Mouse (Mus musculus): ENCODE data around the gene Pus10. TPM values are rescaled to one million over a fixed set of nuclear protein-coding genes. Genes with fewer than 3 reads are reported as not detected.

Gene Pus10
- polyA plus RNA-seq, 1 experiment from 2014 or later, result 14.3 TPM

DNA sequence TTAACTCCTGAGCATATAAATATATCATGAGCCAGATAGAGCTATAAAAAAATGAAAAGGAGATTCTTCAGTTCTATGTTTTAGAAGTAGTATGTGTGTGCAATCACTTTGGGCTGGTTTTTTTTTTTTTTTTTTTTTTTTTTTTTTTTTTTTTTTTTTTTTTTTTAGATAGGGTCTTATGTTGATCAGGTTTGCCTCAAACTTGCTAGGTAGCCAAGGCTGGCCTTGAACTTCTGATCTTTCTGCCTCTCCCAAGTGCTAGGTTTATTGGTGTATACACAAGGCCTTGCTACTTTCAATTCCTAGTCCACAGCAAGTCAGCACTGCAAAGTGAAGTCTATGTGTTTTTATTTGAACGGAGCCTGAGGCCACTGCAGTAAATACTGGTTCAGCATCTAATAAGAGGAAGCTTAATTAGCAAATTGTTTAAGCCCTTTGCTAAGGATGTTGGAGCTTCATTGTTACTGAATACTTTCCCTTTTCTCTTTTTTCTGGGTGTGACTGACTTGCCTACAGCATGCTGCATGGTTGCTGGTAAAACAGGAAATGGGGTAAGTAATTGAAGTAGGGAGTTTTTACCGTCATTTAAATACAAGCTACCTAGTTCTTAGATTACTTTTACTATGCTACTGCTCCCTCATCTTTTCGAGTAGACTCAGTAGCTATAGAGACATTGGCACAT lies 34.1 kb downstream of the Pus10 start:
- WGBS, result 81% methylated on average over 3 of the region's 3 CpGs
- H3K9ac ChIP-seq, result no peak overlapping the region
- no peak overlapping the region for H3K4me3 ChIP-seq

DNA sequence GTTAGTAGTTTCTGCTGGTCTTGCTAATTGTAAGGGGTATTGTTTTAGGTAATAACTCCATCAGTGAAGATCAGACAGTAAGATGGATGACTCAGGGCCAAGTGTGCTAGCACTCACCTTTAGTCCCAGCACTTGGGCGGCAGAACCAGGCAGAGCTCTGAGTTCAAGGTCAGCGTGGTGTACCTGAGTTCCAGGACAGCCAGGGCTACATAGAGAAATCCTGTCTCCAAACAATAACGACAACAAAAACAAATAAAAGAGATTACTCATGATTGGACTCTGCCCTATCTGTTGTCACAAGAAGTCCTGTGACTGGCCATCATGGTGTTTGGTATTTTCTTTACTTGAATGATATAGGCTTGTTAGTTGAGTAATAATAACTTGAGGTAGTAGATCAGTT lies 36.4 kb downstream of the Pus10 start:
- Histone ChIP-seq H3K4me1 (replicated peaks) (no peaks in the 10 kb centered on the region), H3K9ac (no peak overlapping the region), H3K4me3 (no peak overlapping the region), H3K27ac (replicated peaks) (no peak overlapping the region), H3K36me3 (peaks cover 29% of the 10 kb centered on the region), H3K4me2 (no peak overlapping the region), H3K9me3 (no peaks in the 10 kb centered on the region), H3K27me3 (no peaks in the 10 kb centered on the region)
- 97% methylated on average over 3 of the region's 3 CpGs for WGBS
- ATAC-seq (ENCODE audit: low read depth), result no peak

More for the DNA sequence above, 34.1 kb downstream of the Pus10 start:
- Histone ChIP-seq H3K9me3 (no peaks in the 10 kb centered on the region), H3K27ac (replicated peaks) (no peak overlapping the region), H3K4me2 (no peak overlapping the region), H3K27me3 (no peaks in the 10 kb centered on the region), H3K4me1 (replicated peaks) (no peaks in the 10 kb centered on the region), H3K36me3 (peaks cover 29% of the 10 kb centered on the region)
- no peak for ATAC-seq (ENCODE audit: low read depth)

DNA sequence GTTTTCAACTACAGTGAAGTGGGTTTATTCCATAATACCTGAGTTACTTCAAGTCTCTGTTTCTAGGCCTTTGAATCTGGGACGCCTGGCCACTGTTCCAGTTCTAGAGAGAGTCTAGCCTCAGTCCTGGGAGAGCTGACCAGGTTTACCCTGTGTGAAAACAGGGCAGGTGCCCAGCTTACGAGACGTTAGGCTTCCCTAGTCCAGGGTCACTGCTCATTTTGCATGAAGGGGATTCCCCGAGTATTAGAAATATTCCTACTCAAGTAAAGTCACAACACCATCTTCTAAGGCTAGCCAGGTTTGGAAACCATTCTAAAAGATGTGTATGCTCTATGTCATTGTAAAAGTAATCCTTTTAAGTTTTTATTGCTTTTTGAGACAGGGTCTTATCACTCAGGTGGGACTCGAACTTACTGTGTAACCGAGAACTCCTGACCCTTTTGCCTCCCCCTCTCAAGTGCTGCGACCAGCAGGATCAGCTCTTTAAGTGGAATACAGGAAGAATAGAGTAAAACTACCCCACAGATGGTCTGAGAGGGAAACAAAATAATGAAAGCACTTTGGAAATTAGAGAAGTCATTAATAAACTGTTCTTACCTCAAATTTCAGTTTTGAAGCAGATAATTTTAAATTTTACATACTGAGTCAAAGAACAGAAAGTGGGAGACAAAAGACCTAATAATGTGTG lies 39.3 kb downstream of the Pus10 start:
- 80% methylated on average over 7 of the region's 7 CpGs for WGBS

DNA sequence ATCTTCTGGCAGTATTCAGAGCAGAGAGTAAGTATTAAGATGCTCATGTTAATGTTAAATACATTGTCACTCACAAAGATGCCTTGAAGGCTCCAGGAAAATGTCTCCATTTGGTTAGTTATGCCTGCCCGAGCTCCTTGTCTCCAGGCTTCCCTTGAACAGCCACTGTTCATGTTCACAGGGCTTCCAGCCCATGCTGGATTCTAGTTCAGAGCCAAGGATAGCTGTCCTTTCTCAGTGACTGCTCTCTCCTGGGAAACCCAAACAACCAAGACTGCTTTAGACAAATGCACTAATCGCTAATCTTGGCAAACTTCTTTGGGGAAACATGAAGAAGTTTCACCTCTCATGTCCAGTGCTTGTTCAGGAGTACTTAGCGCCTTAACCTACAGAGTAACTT lies 46.8 kb downstream of the Pus10 start:
- H3K36me3 ChIP-seq, result peaks cover 91% of the 10 kb centered on the region

More for the DNA sequence above, 39.3 kb downstream of the Pus10 start:
- Histone ChIP-seq H3K4me1 (replicated peaks) (no peaks in the 10 kb centered on the region), H3K9ac (no peak overlapping the region), H3K27ac (replicated peaks) (no peak overlapping the region), H3K9me3 (no peaks in the 10 kb centered on the region), H3K36me3 (peaks cover 53% of the 10 kb centered on the region), H3K27me3 (no peaks in the 10 kb centered on the region), H3K4me3 (no peak overlapping the region), H3K4me2 (no peak overlapping the region)
- ATAC-seq (ENCODE audit: low read depth), result no peak

DNA sequence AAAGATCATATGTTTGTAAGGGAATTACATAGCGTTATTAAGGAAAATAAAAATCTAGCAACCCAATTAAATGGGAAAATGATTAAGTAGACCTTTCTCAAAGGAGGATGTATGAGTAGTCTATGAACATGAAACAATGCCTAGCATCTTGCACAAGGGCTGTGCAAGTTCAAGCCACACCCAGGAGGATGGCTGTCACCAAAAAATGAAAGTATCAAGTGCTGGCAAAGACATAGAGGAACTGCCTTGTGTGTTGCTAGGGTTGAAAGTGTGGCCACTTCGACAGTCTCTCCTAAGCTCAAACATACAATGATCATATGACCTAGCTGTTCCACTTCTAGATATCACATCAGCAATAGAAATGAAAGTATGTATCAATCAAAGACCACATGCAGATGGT lies 53.4 kb downstream of the Pus10 start:
- Histone ChIP-seq H3K9me3 (no peaks in the 10 kb centered on the region), H3K4me1 (replicated peaks) (no peaks in the 10 kb centered on the region), H3K36me3 (peaks cover 95% of the 10 kb centered on the region), H3K4me3 (no peak overlapping the region), H3K9ac (no peak overlapping the region), H3K4me2 (no peak overlapping the region), H3K27me3 (no peaks in the 10 kb centered on the region), H3K27ac (replicated peaks) (no peak overlapping the region)
- WGBS, result 89% methylated on average over 2 of the region's 2 CpGs
- no peak for ATAC-seq (ENCODE audit: low read depth)

More for the DNA sequence above, 46.8 kb downstream of the Pus10 start:
- H3K27me3 ChIP-seq, result no peaks in the 10 kb centered on the region
- H3K9me3 ChIP-seq, result no peaks in the 10 kb centered on the region
- no peaks in the 10 kb centered on the region for H3K4me1 ChIP-seq (replicated peaks)
- no peak overlapping the region for H3K4me3 ChIP-seq
- ATAC-seq (ENCODE audit: low read depth), result no peak
- H3K27ac ChIP-seq (replicated peaks), result no peak overlapping the region
- 90% methylated on average over 3 of the region's 3 CpGs for WGBS
- H3K4me2 ChIP-seq, result no peak overlapping the region
- H3K9ac ChIP-seq, result no peak overlapping the region

DNA sequence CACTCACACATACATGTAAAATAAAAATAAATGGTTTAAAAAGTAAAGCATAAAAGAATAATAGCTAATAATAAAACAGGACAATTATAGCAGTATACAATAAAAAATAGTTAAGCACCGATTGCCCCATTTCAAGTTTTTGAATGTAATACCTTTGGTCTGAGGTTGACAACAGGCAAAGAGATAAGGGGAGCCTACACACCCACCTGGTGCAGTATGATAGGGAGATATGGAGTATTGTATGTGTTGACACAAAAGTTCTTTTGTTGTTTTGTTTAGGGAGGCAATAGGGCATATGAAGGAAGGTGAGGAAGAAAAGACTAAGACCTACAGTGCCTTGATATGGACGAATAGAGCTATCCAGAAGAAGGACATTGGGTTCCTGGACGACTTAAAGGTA lies 54.4 kb downstream of the Pus10 start:
- WGBS, result 92% methylated on average over 3 of the region's 3 CpGs
- Histone ChIP-seq H3K9me3 (no peaks in the 10 kb centered on the region), H3K4me3 (no peak overlapping the region), H3K27me3 (no peaks in the 10 kb centered on the region), H3K4me1 (replicated peaks) (no peaks in the 10 kb centered on the region), H3K36me3 (peaks cover 90% of the 10 kb centered on the region), H3K4me2 (no peak overlapping the region), H3K27ac (replicated peaks) (no peak overlapping the region), H3K9ac (no peak overlapping the region)
- no peak for ATAC-seq (ENCODE audit: low read depth)

DNA sequence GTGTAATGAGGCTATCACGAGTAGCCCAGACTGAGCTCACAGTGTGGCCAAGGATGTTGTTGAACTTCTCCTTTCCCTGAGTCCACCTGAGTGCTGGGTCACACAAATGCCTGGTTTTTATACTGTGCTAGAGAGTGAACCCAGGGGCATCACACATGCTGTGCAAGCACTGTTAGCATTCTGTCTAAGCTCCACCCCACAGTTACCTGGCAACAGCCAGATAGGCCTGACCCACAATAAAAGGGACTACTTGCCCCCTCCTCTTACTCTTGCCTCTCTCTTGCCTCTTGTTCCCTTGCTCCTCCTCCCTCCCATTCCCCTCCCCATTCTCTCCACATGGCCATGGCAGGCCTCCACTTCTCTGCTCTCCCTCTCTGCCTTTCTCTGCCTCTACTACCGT lies 56.9 kb downstream of the Pus10 start:
- H3K27ac ChIP-seq (replicated peaks), result no peak overlapping the region
- WGBS, result 14% methylated on average over 2 of the region's 2 CpGs
- no peak for ATAC-seq (ENCODE audit: low read depth)

DNA sequence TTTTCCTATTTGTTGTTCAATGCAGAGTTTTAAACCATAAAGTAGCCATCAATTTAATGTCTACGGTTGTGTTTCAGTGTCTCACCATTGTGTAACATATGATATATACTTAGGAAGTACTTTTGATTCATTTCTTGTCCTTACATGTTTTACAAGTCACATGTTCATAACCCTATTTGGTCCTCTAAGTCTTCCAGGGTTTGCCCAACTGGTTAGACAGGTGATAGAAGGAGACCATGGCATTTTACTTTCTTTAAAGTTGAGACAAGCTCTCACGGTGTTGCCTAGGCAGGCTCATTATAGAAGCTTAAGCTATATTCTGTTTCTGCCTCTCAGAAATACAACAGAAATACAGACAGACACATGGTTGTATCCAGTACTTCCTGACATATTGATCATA lies 60.4 kb downstream of the Pus10 start:
- H3K36me3 ChIP-seq, result peaks cover 89% of the 10 kb centered on the region
- WGBS, result 96% methylated on average over 2 of the region's 2 CpGs
- no peak overlapping the region for H3K27ac ChIP-seq (replicated peaks)

More for the DNA sequence above, 56.9 kb downstream of the Pus10 start:
- Histone ChIP-seq H3K9me3 (no peaks in the 10 kb centered on the region), H3K4me2 (no peak overlapping the region), H3K9ac (no peak overlapping the region), H3K4me1 (replicated peaks) (no peaks in the 10 kb centered on the region), H3K4me3 (no peak overlapping the region), H3K27me3 (no peaks in the 10 kb centered on the region), H3K36me3 (peaks cover 90% of the 10 kb centered on the region)

DNA sequence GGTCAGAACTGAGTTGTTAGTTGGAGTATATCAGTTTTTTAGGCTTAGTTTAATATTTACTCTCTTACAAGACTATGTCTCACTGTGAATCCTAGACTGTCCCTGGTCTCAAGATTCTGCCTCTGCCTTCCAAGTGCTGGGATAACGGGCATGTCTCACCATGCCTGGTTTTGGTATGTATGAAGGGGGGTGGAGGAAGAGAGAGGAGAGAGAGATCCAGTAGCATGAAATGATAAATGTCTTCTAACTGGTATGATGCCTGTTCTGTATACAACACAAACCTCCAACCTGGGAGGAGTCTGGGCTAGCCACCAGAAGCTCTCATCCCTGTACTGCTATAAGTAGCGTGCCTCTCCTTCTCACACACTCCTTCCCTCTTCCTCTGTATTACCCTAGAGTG lies 61.0 kb downstream of the Pus10 start:
- no peak for ATAC-seq (ENCODE audit: low read depth)
- Histone ChIP-seq H3K4me1 (replicated peaks) (no peaks in the 10 kb centered on the region), H3K27me3 (no peaks in the 10 kb centered on the region), H3K27ac (replicated peaks) (no peak overlapping the region), H3K9ac (no peak overlapping the region), H3K4me3 (no peak overlapping the region), H3K36me3 (peaks cover 89% of the 10 kb centered on the region), H3K4me2 (no peak overlapping the region), H3K9me3 (no peaks in the 10 kb centered on the region)
- WGBS, result 95% methylated on average over 2 of the region's 2 CpGs

More for the DNA sequence above, 60.4 kb downstream of the Pus10 start:
- H3K4me3 ChIP-seq, result no peak overlapping the region
- ATAC-seq (ENCODE audit: low read depth), result no peak
- no peak overlapping the region for H3K4me2 ChIP-seq
- H3K9ac ChIP-seq, result no peak overlapping the region
- no peaks in the 10 kb centered on the region for H3K27me3 ChIP-seq
- H3K4me1 ChIP-seq (replicated peaks), result no peaks in the 10 kb centered on the region
- no peaks in the 10 kb centered on the region for H3K9me3 ChIP-seq

DNA sequence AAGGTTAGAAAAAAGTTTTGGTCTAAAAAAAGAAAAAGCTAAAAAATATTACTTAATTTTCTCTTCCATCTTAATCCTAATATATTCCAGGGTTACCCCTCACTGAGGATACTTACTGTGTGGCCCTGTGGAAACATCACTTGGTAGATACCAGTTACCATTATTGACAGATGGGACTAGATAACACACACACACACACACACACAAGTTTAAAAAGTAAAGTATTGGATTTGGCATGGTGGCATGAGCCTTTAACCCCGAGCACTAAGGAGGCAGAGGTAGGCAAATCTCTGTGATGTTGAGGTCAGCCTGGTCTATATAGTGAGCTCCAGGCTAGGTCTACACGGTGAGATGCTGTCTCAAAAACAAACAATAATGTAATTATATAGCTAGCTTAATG lies 62.7 kb downstream of the Pus10 start:
- no peaks in the 10 kb centered on the region for H3K27me3 ChIP-seq
- WGBS, result 95% methylated on average over 2 of the region's 2 CpGs
- H3K27ac ChIP-seq (replicated peaks), result no peak overlapping the region
- peaks cover 80% of the 10 kb centered on the region for H3K36me3 ChIP-seq
- H3K4me1 ChIP-seq (replicated peaks), result no peaks in the 10 kb centered on the region
- no peak overlapping the region for H3K9ac ChIP-seq
- no peaks in the 10 kb centered on the region for H3K9me3 ChIP-seq
- no peak for ATAC-seq (ENCODE audit: low read depth)
- no peak overlapping the region for H3K4me3 ChIP-seq
- H3K4me2 ChIP-seq, result no peak overlapping the region

DNA sequence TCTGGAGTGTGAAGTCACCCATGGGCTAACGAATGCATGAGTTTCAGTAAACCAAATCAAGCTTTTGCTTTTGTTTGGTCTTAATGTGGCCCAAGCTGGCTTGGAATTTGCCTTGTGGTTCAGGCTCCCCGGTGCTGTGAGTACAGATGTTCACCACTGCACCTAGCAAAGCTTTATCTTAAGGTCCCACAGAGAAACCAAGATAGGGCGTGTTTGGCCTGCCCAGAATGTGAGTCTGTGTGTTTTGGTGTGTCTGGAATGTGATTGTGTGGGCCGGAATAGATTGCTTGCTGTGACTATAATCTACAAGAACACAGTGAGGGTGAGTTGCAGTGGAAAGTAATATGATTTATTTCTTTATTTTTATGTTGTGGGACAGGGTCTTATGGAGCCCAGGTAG lies 64.6 kb downstream of the Pus10 start:
- Histone ChIP-seq H3K4me2 (no peak overlapping the region), H3K36me3 (peaks cover 79% of the 10 kb centered on the region), H3K27ac (replicated peaks) (no peak overlapping the region), H3K27me3 (no peaks in the 10 kb centered on the region), H3K9ac (no peak overlapping the region), H3K9me3 (no peaks in the 10 kb centered on the region), H3K4me3 (no peak overlapping the region), H3K4me1 (replicated peaks) (no peaks in the 10 kb centered on the region)
- no peak for ATAC-seq (ENCODE audit: low read depth)
- WGBS, result 94% methylated on average over 4 of the region's 4 CpGs

DNA sequence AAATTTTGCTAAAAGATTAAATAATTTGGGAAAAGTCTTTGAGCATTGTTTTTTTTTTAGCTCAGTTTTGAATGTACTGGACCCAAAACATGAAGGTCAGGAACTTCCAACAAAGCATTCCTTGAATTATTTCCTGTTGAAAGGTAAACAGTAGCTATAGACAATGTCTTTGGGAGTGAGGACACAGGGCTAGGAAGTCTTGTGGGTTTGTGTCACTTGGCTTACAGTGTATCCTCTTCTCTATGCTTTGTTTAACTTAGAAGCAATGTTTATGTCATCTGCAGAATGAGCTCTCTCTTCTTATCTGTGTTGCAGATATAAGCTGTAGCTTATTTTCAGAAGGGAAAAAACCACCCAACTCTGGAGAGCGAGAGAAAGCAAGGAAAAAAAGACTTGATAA lies 67.4 kb downstream of the Pus10 start:
- no peaks in the 10 kb centered on the region for H3K9me3 ChIP-seq
- H3K4me1 ChIP-seq (replicated peaks), result no peaks in the 10 kb centered on the region
- H3K36me3 ChIP-seq, result peaks cover 54% of the 10 kb centered on the region
- H3K4me3 ChIP-seq, result no peak overlapping the region
- no peak for ATAC-seq (ENCODE audit: low read depth)
- H3K27me3 ChIP-seq, result no peaks in the 10 kb centered on the region
- WGBS, result 86% methylated on average over 1 of the region's 1 CpGs
- H3K4me2 ChIP-seq, result no peak overlapping the region
- no peak overlapping the region for H3K9ac ChIP-seq
- H3K27ac ChIP-seq (replicated peaks), result no peak overlapping the region
